Mouse (Mus musculus) liver, postnatal 0 days (tissue): Measurements from ENCODE around the gene Apoc2. TPM values are rescaled to one million over a fixed set of nuclear protein-coding genes. Genes with fewer than 3 reads are reported as not detected.

Experiments
- ATAC-seq: fragments of 200-750 bp; cut with Nextera tagmentation; 2 replicates; pipeline ENCODE4 v1.8.0; 2017; ENCODE audit warnings: mild to moderate bottlenecking, moderate library complexity
- DNase-seq: peaks from one replicate; pipeline ENCODE4 v3.0.0-alpha.2; 2016
- H3K27ac ChIP-seq: fragments of 300-500 bp; sonication (generic); 2 replicates; pipeline ENCODE4 v1.5.1; 2014; ENCODE audit warnings: antibody characterized with exemption, moderate library complexity, mild to moderate bottlenecking, low read depth
- H3K27me3 ChIP-seq: fragments of 300-500 bp; sonication (generic); 2 replicates; pipeline ENCODE4 v1.6.1; 2014; ENCODE audit warnings: low read length, control low read depth, mixed read lengths; ENCODE audit not compliant: insufficient read depth
- H3K36me3 ChIP-seq: fragments of 300-500 bp; sonication (generic); replicated peaks from 2 replicates; pipeline ENCODE4 v1.6.1; 2014; ENCODE audit warnings: mild to moderate bottlenecking, control low read depth, low read length, moderate library complexity, mixed read lengths; ENCODE audit not compliant: insufficient read depth
- H3K4me1 ChIP-seq: fragments of 300-500 bp; sonication (generic); 2 replicates; pipeline ENCODE4 v1.6.1; 2014; ENCODE audit warnings: antibody characterized with exemption, mild to moderate bottlenecking, control low read depth; ENCODE audit not compliant: insufficient read depth
- H3K4me2 ChIP-seq: fragments of 300-500 bp; sonication (generic); 2 replicates; pipeline ENCODE4 v1.6.1; 2014; ENCODE audit warnings: low read depth, mild to moderate bottlenecking, low read length, moderate library complexity, mixed read lengths
- H3K4me3 ChIP-seq: fragments of 300-500 bp; sonication (generic); 2 replicates; pipeline ENCODE4 v1.5.1; 2014; ENCODE audit warnings: low read depth, low read length
- H3K9ac ChIP-seq: fragments of 300-500 bp; sonication (generic); replicated peaks from 2 replicates; pipeline ENCODE4 v1.6.1; 2014; ENCODE audit warnings: mild to moderate bottlenecking, moderate library complexity
- H3K9me3 ChIP-seq: fragments of 300-500 bp; sonication (generic); 2 replicates; pipeline ENCODE4 v1.6.1; 2016; ENCODE audit warnings: mild to moderate bottlenecking, control low read depth, low read length, mixed read lengths
- CTCF ChIP-seq: sonication (generic); IDR thresholded peaks from 2 replicates; pipeline ENCODE4 v1.5.1; 2016; ENCODE audit warnings: antibody characterized with exemption, low read depth
- EP300 ChIP-seq: IDR thresholded peaks from 2 replicates; pipeline ENCODE4 v1.6.1; 2016; ENCODE audit warnings: antibody characterized with exemption, low read depth, mild to moderate bottlenecking
- WGBS: fragments of 180-500 bp; shearing (Covaris S2); extraction: QIAGEN DNeasy Blood & Tissue Kit; methylation state at CpG from one replicate; pipeline ENCODE4 v1.1.7; 2014; ENCODE audit not compliant: insufficient replicate concordance; 5-methylcytosine and 5-hydroxymethylcytosine counted together
- polyA plus RNA-seq: library from polyadenylated mRNA; unstranded; fragments of >200 nt; fragmentation: Nextera tagmentation; extraction: Ambion mirVana; gene quantifications from 2 replicates; pipeline ENCODE4 v1.2.1, GENCODE M21; 2015

The Apoc2 gene
- polyA plus RNA-seq, 1 experiment from 2014 or later: 3,070 TPM

DNA sequence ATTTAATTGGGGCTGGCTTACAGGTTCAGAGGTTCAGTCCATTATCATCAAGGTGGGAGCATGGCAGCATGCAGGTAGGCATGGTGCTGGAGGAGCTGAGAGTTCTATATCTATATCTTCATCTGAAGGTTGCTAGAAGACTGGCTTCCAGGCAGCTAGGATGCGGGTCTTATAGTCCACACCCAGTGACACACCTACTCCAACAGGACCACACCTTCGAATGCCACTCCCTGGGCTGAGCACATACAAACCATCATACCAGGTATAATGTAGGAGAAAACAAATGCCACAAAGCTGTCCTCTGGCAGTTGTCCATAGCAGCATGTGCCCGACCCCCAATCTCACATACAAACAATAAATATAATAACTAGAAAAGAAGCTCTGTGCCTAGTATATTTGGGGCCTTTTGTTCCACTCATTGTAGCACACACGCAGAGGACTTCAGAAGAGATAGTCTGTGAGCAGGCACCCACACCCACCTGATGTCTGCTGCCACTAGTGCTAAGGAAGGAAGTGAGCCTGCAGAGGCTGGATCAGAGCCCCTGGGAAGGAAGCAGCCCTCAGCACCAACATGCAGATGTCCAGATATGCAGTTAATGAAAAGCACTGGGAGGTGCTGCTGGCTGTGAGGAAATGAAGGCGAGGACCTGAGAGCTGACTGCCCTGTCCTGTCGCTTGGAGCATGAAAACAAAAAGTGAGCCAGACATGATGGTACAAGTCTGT lies 26.5 kb downstream of the Apoc2 start:
- Histone ChIP-seq H3K27ac (no peak overlapping the region), H3K36me3 (peaks cover 58% of the 10 kb centered on the region), H3K9ac (no peak overlapping the region), H3K27me3 (no peaks in the 10 kb centered on the region), H3K4me1 (no peaks in the 10 kb centered on the region; the same call in 1 of the 2 replicates), H3K4me3 (no peak overlapping the region), H3K9me3 (no peaks in the 10 kb centered on the region), H3K4me2 (no peak overlapping the region)
- DNase-seq (no peak), ATAC-seq (no peak)
- TF ChIP-seq CTCF (no peak), EP300 (no peak)
- WGBS: 56% methylated on average over 6 of the region's 6 CpGs

DNA sequence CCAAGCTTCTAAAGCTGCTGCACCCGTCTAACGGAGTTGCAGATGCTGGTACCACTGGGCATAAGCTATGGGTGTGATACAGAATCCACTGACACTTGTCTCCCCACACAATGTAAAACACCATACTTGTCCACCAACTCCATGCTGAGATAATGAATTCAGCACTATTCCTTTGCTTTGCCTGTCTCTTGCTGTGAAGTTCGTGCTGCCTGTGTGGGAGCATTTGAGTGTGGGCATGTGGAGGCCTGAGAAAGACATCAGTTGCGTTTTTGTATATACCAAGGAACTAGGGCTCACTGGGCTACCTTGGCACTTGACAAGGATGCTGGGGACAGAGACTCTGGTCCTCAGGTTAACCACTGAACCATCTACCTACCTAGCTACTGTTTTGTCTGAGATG lies 36.5 kb downstream of the Apoc2 start:
- H3K36me3 ChIP-seq: peaks cover 85% of the 10 kb centered on the region

DNA sequence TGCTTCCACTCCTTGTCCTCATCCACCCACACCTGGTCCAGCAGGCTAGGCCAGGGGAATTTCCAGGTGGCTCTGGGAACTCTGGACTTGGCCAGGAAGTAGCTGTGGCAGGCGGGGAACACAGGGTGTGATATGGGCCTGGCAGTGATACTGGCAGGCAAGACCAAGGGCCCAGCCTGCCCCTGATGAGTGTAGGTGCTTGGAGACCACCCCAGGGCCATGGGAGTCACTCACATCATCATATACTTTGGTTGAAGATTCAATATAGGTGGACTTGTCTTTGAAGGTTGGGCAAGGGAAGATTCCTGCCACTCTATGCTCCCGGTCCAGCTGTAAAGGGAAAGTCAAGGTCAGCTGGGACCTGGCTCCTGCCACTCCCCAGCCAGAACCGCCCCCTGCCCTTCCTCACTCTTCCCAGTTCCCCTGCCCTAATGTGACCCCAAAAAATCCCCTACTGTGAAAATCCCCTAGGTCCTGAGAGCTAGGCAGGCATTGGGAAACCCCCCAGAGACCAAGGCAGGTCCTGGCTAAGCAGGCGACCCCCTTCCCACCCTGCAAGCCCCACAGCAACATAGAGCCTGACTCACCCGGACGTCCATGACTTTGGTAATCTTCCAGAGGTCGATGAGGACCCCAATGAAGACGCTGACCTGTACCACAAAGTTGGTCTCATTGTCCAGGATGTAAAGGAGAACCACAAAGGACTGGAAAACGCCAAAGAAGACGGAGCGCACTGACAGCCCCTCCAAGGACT lies 42.5 kb downstream of the Apoc2 start:
- no peak for TF ChIP-seq CTCF
- no peak for TF ChIP-seq EP300
- no peak overlapping the region for H3K27ac ChIP-seq
- no peak overlapping the region for H3K9ac ChIP-seq
- H3K4me2 ChIP-seq: no peak overlapping the region
- H3K36me3 ChIP-seq: peaks cover 69% of the 10 kb centered on the region
- no peak overlapping the region for H3K4me3 ChIP-seq
- H3K9me3 ChIP-seq: no peaks in the 10 kb centered on the region
- no peaks in the 10 kb centered on the region for H3K27me3 ChIP-seq
- 81% methylated on average over 11 of the region's 11 CpGs for WGBS
- no peak for DNase-seq
- no peak for ATAC-seq
- H3K4me1 ChIP-seq: no peaks in the 10 kb centered on the region

More for the DNA sequence above, 36.5 kb downstream of the Apoc2 start:
- DNase-seq (no peak), ATAC-seq (no peak)
- Histone ChIP-seq H3K27ac (no peak overlapping the region), H3K4me3 (no peak overlapping the region), H3K27me3 (no peaks in the 10 kb centered on the region), H3K9ac (no peak overlapping the region), H3K9me3 (no peaks in the 10 kb centered on the region), H3K4me2 (no peak overlapping the region), H3K4me1 (no peaks in the 10 kb centered on the region)
- 94% methylated on average over 4 of the region's 4 CpGs for WGBS
- TF ChIP-seq EP300 (no peak), CTCF (no peak)

DNA sequence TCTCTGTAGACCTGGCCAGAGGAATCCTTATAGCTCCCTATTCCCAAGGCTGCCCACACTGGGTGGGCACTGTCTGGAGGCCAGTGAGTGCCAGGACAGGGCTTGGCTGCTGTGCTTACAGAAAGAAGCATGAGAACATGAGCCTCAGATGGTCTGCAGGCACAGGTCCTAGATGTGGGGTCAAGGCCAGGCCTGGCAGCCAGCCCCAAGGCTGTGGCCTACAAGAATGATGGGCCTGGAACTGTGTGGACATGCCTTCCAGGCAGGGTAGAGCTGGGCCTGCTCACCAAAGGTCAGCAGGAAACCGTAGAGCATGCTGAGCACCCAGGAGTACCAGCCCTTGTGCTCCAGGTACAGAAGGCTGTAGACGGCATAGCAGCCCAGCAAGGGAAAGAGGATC lies 43.1 kb downstream of the Apoc2 start:
- Histone ChIP-seq H3K9me3 (no peaks in the 10 kb centered on the region), H3K27ac (no peak overlapping the region), H3K4me2 (no peak overlapping the region), H3K4me3 (no peak overlapping the region), H3K4me1 (peaks cover 4% of the 10 kb centered on the region; the same call in 1 of the 2 replicates), H3K36me3 (peaks cover 65% of the 10 kb centered on the region), H3K27me3 (no peaks in the 10 kb centered on the region), H3K9ac (no peak overlapping the region)
- 77% methylated on average over 2 of the region's 2 CpGs for WGBS
- DNase-seq (no peak), ATAC-seq (no peak)
- TF ChIP-seq EP300 (no peak), CTCF (no peak)

DNA sequence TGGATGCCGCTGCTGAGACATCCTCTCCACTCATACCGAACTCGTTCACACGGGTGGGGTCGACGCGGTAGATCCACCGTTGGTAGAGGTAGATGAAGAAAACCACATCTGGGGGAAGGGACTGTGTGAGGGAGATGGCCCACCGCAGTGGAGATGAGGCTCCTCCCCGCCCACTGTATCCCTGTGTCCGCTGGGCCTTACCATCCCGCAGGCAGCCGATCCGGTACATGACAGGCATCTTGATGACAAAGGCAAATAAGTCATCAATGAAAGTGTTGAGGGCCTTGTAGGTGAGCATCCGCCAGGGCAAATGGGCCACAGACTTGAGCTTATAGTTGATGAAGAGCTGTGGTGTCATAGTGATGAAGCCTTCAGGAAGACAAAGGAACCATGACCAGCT lies 43.9 kb downstream of the Apoc2 start:
- Histone ChIP-seq H3K4me1 (peaks cover 7% of the 10 kb centered on the region), H3K27ac (no peak overlapping the region), H3K36me3 (peaks cover 58% of the 10 kb centered on the region), H3K9ac (no peak overlapping the region), H3K27me3 (no peaks in the 10 kb centered on the region), H3K4me2 (no peak overlapping the region), H3K9me3 (no peaks in the 10 kb centered on the region), H3K4me3 (no peak overlapping the region)
- TF ChIP-seq CTCF (no peak), EP300 (no peak)
- DNase-seq: no peak
- ATAC-seq: no peak
- WGBS: 81% methylated on average over 15 of the region's 15 CpGs

DNA sequence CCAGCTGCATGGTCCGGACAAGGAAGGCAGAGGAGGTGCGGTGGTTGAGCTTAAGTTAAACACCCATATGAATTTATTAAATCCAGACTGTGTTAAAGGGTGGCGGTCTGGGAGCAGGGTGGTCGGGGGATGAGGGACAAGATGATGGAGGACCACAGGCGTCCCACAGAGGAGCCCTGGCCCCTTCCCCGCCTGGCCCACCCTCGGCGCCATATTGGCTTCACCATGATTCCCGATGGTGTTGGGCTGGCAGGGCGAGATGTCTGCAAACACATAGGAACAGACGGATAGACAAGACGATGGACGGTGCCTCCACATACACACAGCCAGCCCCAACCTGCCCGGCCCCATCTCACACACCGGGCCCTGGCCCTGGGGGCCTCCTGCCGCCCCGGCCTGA lies 44.5 kb downstream of the Apoc2 start:
- DNase-seq: no peak
- Histone ChIP-seq H3K9me3 (no peaks in the 10 kb centered on the region), H3K4me1 (peaks cover 11% of the 10 kb centered on the region), H3K4me3 (no peak overlapping the region), H3K27ac (no peak overlapping the region; the same call in 1 of the 2 replicates), H3K27me3 (no peaks in the 10 kb centered on the region), H3K4me2 (0 out of 2 replicates have a peak overlapping the region, but pooled peaks have one; percentile 4), H3K36me3 (peaks cover 52% of the 10 kb centered on the region), H3K9ac (no peak overlapping the region)
- ATAC-seq: no peak
- 89% methylated on average over 17 of the region's 17 CpGs for WGBS
- TF ChIP-seq EP300: no peak
- no peak for TF ChIP-seq CTCF
